Mouse (Mus musculus) frontal cortex, postnatal 14 days (tissue): Measurements from ENCODE around the gene Zg16.
A peak's percentile ranks its signal among the peaks of the same experiment; 100 is the strongest.

Source experiments
- DNase-seq, 2 experiments: peaks; one replicate each; pipeline ENCODE4 v3.0.0; 2022; ENCODE audit warnings: low spot score in 2 of 2

Zg16 gene

GRCm38 (mm10) chr7:127020901-127021562, 66.1 kb downstream of the Zg16 start, which contains the start of the genes Gm42742 and Prrt2:
Gm42742 (minus strand) TSS chr7:127021097.
Prrt2 (minus strand) TSS chr7:127021211.
- peak in 1 of 2 experiments; percentile 58 for DNase-seq

GRCm38 (mm10) chr7:127020491-127020890, 66.6 kb downstream of the Zg16 start:
- DNase-seq: no peak

- no peak for DNase-seq
Observed at GRCm38 (mm10) chr7:127020031-127020430, 67.1 kb downstream of the Zg16 start.

- no peak for DNase-seq
Observed at GRCm38 (mm10) chr7:127019306-127019960, 67.7 kb downstream of the Zg16 start.

GRCm38 (mm10) chr7:127018416-127019305, 68.5 kb downstream of the Zg16 start:
- no peak for DNase-seq

- no peak for DNase-seq
Observed at GRCm38 (mm10) chr7:127017950-127018345, 69.2 kb downstream of the Zg16 start.

GRCm38 (mm10) chr7:127016971-127017949, 69.9 kb downstream of the Zg16 start, which contains the start of gene Pagr1a:
Pagr1a (minus strand) TSS chr7:127017352.
- peak; percentile 95 to 96 for DNase-seq

- no peak for DNase-seq
Observed at GRCm38 (mm10) chr7:127016486-127016938, 70.6 kb downstream of the Zg16 start.

GRCm38 (mm10) chr7:127016481-127016485, 70.8 kb downstream of the Zg16 start, which contains the start of gene Pagr1b:
Pagr1b (minus strand) TSS chr7:127016484.
- DNase-seq: no peak

GRCm38 (mm10) chr7:127016081-127016480, 71.0 kb downstream of the Zg16 start:
- no peak for DNase-seq

- DNase-seq: no peak
Observed at GRCm38 (mm10) chr7:127014993-127015392, 72.1 kb downstream of the Zg16 start.

GRCm38 (mm10) chr7:127014320-127014719, 72.8 kb downstream of the Zg16 start, which contains the start of gene Mvp:
Mvp (minus strand) TSS chr7:127014621.
- no peak for DNase-seq

GRCm38 (mm10) chr7:127013385-127013784, 73.7 kb downstream of the Zg16 start:
- no peak for DNase-seq

- DNase-seq: no peak
Observed at GRCm38 (mm10) chr7:127012845-127013244, 74.3 kb downstream of the Zg16 start.

GRCm38 (mm10) chr7:127012374-127012773, 74.8 kb downstream of the Zg16 start:
- DNase-seq: no peak

- no peak for DNase-seq
Observed at GRCm38 (mm10) chr7:127011717-127012116, 75.4 kb downstream of the Zg16 start.

GRCm38 (mm10) chr7:127011051-127011450, 76.1 kb downstream of the Zg16 start:
- no peak for DNase-seq

- DNase-seq: no peak
Observed at GRCm38 (mm10) chr7:127009307-127010085, 77.6 kb downstream of the Zg16 start.

GRCm38 (mm10) chr7:127008239-127009019, 78.7 kb downstream of the Zg16 start:
- DNase-seq: peak in 1 of 2 experiments; percentile 57
